Mouse (Mus musculus): ENCODE measurements around the gene Ston2.
A peak's percentile ranks its signal among the peaks of the same experiment; 100 is the strongest.

Ston2 gene

GRCm38 (mm10) chr12:91660640-91661417, 127.4 kb downstream of the Ston2 start:
- DNase-seq (ENCODE audit: low spot score), result no peak

- no peak for DNase-seq (ENCODE audit: low spot score)
Observed at GRCm38 (mm10) chr12:91654399-91655122, 133.6 kb downstream of the Ston2 start.

GRCm38 (mm10) chr12:91648426-91648825, 139.8 kb downstream of the Ston2 start:
- no peak for DNase-seq (ENCODE audit: low spot score)

- DNase-seq (ENCODE audit: low spot score), result no peak
Observed at GRCm38 (mm10) chr12:91645361-91646123, 142.6 kb downstream of the Ston2 start.

- no peak for DNase-seq (ENCODE audit: low spot score)
Observed at GRCm38 (mm10) chr12:91643221-91643620, 145.0 kb downstream of the Ston2 start.

GRCm38 (mm10) chr12:91642426-91643093, 145.6 kb downstream of the Ston2 start:
- no peak for DNase-seq (ENCODE audit: low spot score)

GRCm38 (mm10) chr12:91641631-91642141, 146.5 kb downstream of the Ston2 start:
- peak; percentile 21 for DNase-seq (ENCODE audit: low spot score)

GRCm38 (mm10) chr12:91641133-91641532, 147.1 kb downstream of the Ston2 start:
- no peak for DNase-seq (ENCODE audit: low spot score)

- peak; percentile 56 for DNase-seq (ENCODE audit: low spot score)
Observed at GRCm38 (mm10) chr12:91640712-91641111, 147.5 kb downstream of the Ston2 start.

- DNase-seq (ENCODE audit: low spot score), result no peak
Observed at GRCm38 (mm10) chr12:91638351-91638750, 149.8 kb downstream of the Ston2 start.

GRCm38 (mm10) chr12:91637136-91637909, 150.9 kb downstream of the Ston2 start:
- no peak for DNase-seq (ENCODE audit: low spot score)

GRCm38 (mm10) chr12:91626482-91626881, 161.7 kb downstream of the Ston2 start:
- DNase-seq (ENCODE audit: low spot score), result no peak

- no peak for DNase-seq (ENCODE audit: low spot score)
Observed at GRCm38 (mm10) chr12:91625013-91625412, 163.2 kb downstream of the Ston2 start.

- DNase-seq (ENCODE audit: low spot score), result no peak
Observed at GRCm38 (mm10) chr12:91609425-91609824, 178.8 kb downstream of the Ston2 start.

GRCm38 (mm10) chr12:91607678-91608077, 180.5 kb downstream of the Ston2 start:
- DNase-seq (ENCODE audit: low spot score), result no peak

- no peak for DNase-seq (ENCODE audit: low spot score)
Observed at GRCm38 (mm10) chr12:91606651-91607050, 181.5 kb downstream of the Ston2 start.

- no peak for DNase-seq (ENCODE audit: low spot score)
Observed at GRCm38 (mm10) chr12:91604600-91604999, 183.6 kb downstream of the Ston2 start.

- no peak for DNase-seq (ENCODE audit: low spot score)
Observed at GRCm38 (mm10) chr12:91592128-91592527, 196.1 kb downstream of the Ston2 start.

GRCm38 (mm10) chr12:91591191-91591590, 197.0 kb downstream of the Ston2 start:
- no peak for DNase-seq (ENCODE audit: low spot score)

- no peak for DNase-seq (ENCODE audit: low spot score)
Observed at GRCm38 (mm10) chr12:91590716-91591115, 197.5 kb downstream of the Ston2 start.
